Mouse (Mus musculus): ENCODE results near the gene Zdhhc6. TPM values are rescaled to one million over a fixed set of nuclear protein-coding genes. Genes with fewer than 3 reads are reported as not detected.

Gene Zdhhc6
- polyA plus RNA-seq, 1 experiment, result 27.6 TPM

DNA sequence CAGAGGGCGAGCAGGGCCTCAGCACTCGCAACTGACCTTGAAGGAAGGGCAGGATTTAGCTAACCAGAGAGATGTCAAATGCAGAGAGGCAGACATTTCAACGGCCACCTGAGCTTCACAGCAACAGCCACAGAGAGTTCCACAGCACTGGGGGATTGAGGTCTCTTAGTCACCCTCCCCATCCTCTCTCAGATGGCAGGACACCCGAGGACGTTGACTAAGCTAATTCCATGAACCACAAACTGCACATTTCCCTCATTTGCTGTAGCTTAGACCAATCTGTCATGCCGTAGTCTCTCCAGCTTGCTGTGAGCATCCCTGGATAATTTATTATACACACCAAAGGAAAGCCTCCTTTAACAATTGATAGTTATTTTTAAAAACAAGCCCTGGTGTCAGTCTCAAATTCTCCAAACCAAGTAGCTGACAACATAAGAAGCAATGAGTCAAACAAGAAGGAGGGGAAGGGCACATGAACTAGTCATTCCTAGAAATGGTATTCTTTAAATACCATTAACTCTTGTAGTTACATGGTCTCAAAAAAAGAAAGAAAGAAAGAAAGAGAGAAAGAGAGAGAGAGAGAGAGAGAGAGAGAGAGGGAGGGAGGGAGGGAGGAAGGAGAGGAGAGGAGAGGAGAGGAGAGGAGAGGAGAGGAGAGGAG lies 75.9 kb downstream of the Zdhhc6 start:
- TF ChIP-seq POLR2A (IDR thresholded peaks at IDR 0.05; ENCODE audit: borderline replicate concordance, extremely low read depth, insufficient read depth, insufficient read length, poor library complexity, severe bottlenecking) (no peak), CTCF (IDR thresholded peaks at IDR 0.05; ENCODE audit: borderline replicate concordance, extremely low read depth, insufficient read depth, insufficient read length) (no peak)
- DNase-seq (ENCODE audit: low read depth), result no peak

DNA sequence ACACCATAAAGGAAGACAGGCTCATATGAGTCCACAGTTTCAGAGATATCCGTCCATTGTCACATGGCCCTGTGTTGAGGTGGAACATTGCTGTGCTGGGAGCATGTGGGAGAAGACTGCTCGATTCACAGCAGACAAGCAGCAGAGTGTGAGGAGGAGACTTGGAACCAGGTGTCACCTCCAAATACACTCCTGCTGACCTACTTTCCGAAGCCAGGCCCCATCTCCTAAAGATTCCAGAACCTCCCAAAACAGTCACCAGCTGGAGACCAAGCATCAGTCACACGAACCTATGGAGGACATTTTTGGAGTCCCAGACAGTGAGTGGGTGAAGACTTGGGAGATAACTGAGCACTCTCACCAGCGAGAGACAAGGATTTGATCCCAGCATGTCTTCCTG lies 79.3 kb downstream of the Zdhhc6 start:
- TF ChIP-seq CTCF (IDR thresholded peaks at IDR 0.05; ENCODE audit: borderline replicate concordance, extremely low read depth, insufficient read depth, insufficient read length) (no peak), POLR2A (IDR thresholded peaks at IDR 0.05; ENCODE audit: borderline replicate concordance, extremely low read depth, insufficient read depth, insufficient read length, poor library complexity, severe bottlenecking) (no peak)
- no peak for DNase-seq (ENCODE audit: low read depth)

DNA sequence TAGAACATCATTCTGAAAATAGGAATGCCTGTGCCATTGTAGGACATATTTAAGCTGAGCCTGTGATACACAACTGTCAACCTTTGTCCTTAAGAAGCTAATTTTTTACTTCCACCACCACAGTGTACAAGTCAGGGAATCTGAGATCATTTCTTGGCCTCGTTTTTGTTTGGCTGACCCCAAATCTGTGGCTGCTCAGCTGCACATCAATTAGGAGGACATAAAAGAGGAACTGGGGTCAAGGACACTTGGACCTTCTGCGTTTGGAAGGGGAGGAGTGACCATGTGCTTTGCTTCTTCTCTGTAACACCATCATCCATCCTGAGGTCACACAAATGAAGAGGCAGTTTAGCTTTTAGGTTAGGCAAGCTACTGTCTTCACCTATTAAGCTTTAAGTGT lies 79.8 kb downstream of the Zdhhc6 start:
- TF ChIP-seq CTCF (IDR thresholded peaks at IDR 0.05; ENCODE audit: borderline replicate concordance, extremely low read depth, insufficient read depth, insufficient read length), result no peak
- TF ChIP-seq POLR2A (IDR thresholded peaks at IDR 0.05; ENCODE audit: borderline replicate concordance, extremely low read depth, insufficient read depth, insufficient read length, poor library complexity, severe bottlenecking), result no peak
- no peak for DNase-seq (ENCODE audit: low read depth)

DNA sequence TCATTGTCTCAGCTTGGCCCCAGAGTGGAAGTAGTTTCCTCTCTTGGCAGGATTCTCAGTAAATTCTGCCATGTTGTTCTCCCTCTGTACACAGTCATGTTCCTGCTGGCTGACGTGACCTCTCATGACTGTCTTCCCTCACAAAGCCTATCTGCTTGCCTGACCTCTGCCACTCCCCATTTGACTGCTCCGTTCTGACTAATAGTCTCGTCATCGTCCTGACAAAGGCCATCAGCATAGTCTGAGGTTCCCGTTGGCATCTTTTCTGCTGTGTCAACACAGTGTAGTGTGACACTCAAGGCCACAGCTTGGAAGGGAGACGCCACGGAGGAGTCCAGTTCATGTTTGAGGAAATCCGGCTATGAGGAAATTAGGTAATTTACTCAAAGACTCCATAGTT lies 83.7 kb downstream of the Zdhhc6 start:
- TF ChIP-seq CTCF (IDR thresholded peaks at IDR 0.05; ENCODE audit: borderline replicate concordance, extremely low read depth, insufficient read depth, insufficient read length) (no peak), POLR2A (IDR thresholded peaks at IDR 0.05; ENCODE audit: borderline replicate concordance, extremely low read depth, insufficient read depth, insufficient read length, poor library complexity, severe bottlenecking) (no peak)
- DNase-seq (ENCODE audit: low read depth), result no peak

DNA sequence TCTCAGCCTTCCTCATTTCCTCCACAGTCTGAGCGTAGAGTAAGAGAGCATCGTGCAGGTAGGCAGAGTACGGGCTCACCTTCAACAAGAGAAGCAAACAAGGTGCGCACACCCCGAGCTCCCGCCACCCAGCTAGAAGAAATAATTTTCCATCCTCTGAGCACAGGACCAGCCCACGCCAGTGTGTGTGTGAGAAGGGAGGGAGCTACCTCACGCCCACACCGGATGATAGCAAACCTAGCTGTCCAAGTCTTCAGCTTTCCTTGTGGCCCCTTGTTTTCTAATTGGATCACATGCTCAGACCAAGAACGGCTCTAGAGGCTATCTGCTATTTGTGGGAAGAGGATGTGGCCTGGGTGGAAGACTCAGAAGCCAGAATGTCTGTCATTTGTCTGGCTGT lies 84.8 kb downstream of the Zdhhc6 start:
- TF ChIP-seq POLR2A (IDR thresholded peaks at IDR 0.05; ENCODE audit: borderline replicate concordance, extremely low read depth, insufficient read depth, insufficient read length, poor library complexity, severe bottlenecking) (no peak), CTCF (IDR thresholded peaks at IDR 0.05; ENCODE audit: borderline replicate concordance, extremely low read depth, insufficient read depth, insufficient read length) (no peak)

DNA sequence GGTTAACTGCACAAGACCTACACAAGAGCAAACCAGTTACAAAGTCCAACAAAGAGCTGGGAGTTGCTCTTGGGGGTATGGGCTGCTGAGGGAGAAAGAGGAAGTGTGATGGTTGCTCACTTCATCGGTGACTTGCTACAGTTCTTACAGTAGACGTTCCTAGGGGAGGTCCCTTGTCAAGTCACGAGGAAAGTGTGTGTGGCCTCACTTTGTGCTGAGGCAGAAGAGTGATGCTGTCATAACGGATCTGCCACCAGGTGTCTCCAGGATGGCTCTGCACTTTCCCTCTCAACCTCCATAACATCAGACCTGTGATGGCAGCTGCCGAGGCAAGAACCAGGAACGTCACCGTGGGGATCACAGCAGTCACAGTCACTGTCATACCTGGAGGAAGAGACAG lies 88.7 kb downstream of the Zdhhc6 start:
- DNase-seq (ENCODE audit: low read depth), result no peak
- TF ChIP-seq POLR2A (IDR thresholded peaks at IDR 0.05; ENCODE audit: borderline replicate concordance, extremely low read depth, insufficient read depth, insufficient read length, poor library complexity, severe bottlenecking) (no peak), CTCF (IDR thresholded peaks at IDR 0.05; ENCODE audit: borderline replicate concordance, extremely low read depth, insufficient read depth, insufficient read length) (no peak)

More for the DNA sequence above, 84.8 kb downstream of the Zdhhc6 start:
- DNase-seq (ENCODE audit: low read depth), result no peak

DNA sequence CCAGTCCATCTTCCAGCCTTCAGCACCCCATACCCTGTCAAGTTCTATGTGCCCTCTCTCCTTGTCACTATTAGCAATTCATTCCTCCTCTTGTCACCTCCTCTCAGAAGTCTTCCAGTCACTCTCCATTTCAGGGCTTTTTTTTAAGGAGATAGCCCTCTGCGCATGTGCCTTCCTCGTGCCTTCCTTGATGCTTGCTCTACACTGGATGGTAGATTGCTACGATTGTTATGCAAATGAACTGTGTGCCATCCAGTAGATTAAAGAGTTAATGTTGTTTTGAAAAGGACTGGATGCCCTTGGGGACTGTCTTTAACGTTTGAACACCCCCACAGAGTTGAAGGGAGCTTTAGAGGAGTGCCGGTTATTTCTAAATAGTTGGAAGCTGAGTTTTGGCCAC lies 89.2 kb downstream of the Zdhhc6 start:
- DNase-seq (ENCODE audit: low read depth), result no peak
- TF ChIP-seq CTCF (IDR thresholded peaks at IDR 0.05; ENCODE audit: borderline replicate concordance, extremely low read depth, insufficient read depth, insufficient read length) (no peak), POLR2A (IDR thresholded peaks at IDR 0.05; ENCODE audit: borderline replicate concordance, extremely low read depth, insufficient read depth, insufficient read length, poor library complexity, severe bottlenecking) (no peak)

DNA sequence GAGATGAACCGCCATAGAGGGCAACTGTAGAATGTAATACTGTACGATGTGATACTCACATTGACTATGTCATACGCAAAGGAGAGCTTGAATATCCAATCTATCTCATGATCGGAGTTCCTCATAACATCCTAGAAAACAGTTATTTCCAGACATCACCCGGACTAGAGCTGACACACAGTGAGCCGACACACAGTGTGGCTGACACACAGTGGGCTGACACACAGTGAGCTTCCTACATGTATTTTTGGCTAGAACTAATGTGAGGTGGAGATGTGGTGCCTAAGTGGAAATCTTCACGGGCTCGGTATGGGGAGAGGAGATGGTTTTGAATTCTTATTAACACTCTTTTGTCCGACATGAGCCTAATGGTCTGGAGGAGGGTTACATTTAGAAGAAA lies 93.6 kb downstream of the Zdhhc6 start:
- no peak for DNase-seq (ENCODE audit: low read depth)
- TF ChIP-seq CTCF (IDR thresholded peaks at IDR 0.05; ENCODE audit: borderline replicate concordance, extremely low read depth, insufficient read depth, insufficient read length), result no peak
- no peak for TF ChIP-seq POLR2A (IDR thresholded peaks at IDR 0.05; ENCODE audit: borderline replicate concordance, extremely low read depth, insufficient read depth, insufficient read length, poor library complexity, severe bottlenecking)

Other genes with a start within 250 kb of the Zdhhc6 start
- gene Gpam, start 188.8 kb downstream of the Zdhhc6 start, polyA plus RNA-seq (2012; rRNA removed), result 24.3 and 30.5 TPM in 2 replicates
- 0.13 and 0.18 TPM in 2 replicates for gene Tectb, start 135.3 kb downstream of the Zdhhc6 start, polyA plus RNA-seq (2012; rRNA removed)
- 0.03 and 0.05 TPM in 2 replicates for gene Gucy2g, start 74.8 kb downstream of the Zdhhc6 start, polyA plus RNA-seq (2012; rRNA removed)
- gene Acsl5, start 64.1 kb downstream of the Zdhhc6 start, polyA plus RNA-seq (2012; rRNA removed), result 4.5 and 6.4 TPM in 2 replicates
- 16.7 and 23.5 TPM in 2 replicates for gene Vti1a, start 263 bp upstream of the Zdhhc6 start, polyA plus RNA-seq (2012; rRNA removed)